Mouse (Mus musculus): ENCODE data around the gene Neurl3.

- TF ChIP-seq GATA1 (IDR thresholded peaks at IDR 0.05; ENCODE audit: borderline replicate concordance, low read length), result no peak
- no peak for TF ChIP-seq POLR2AphosphoS5 (IDR thresholded peaks at IDR 0.05; ENCODE audit: insufficient replicate concordance, low read depth, low read length)
- no peak for TF ChIP-seq CTCF (IDR thresholded peaks at IDR 0.05; ENCODE audit: low read depth, low read length)
Observed at GRCm38 (mm10) chr1:36314959-36315775, 40.7 kb upstream of the Neurl3 start.

All from G1E (cell line).